Mouse (Mus musculus): ENCODE data around the gene Traf4. TPM values are rescaled to one million over a fixed set of nuclear protein-coding genes. Genes with fewer than 3 reads are reported as not detected.
A peak's percentile ranks its signal among the peaks of the same experiment; 100 is the strongest.

Gene Traf4
- total RNA-seq, 2 experiments from 2014 or later: 10.5 to 12.5 TPM

GRCm38 (mm10) chr11:78171328-78171727, 5.9 kb upstream of the Traf4 start:
- DNase-seq (ENCODE audit: low spot score in 2 of 2): no peak
- intact Hi-C loops (cut with DNase I): no loop called here

- DNase-seq (ENCODE audit: low spot score in 2 of 2): no peak
- intact Hi-C loops (cut with DNase I): no loop called here
These were observed 4.9 kb upstream of the Traf4 start for GRCm38 (mm10) chr11:78170306-78170705.

- DNase-seq (ENCODE audit: low spot score in 2 of 2): no peak
- intact Hi-C loops (cut with DNase I): no loop called here
These were observed 3.4 kb upstream of the Traf4 start for GRCm38 (mm10) chr11:78168541-78169468.

- no peak for DNase-seq (ENCODE audit: low spot score in 2 of 2)
- intact Hi-C loops (cut with DNase I): no loop called here
These were observed 2.0 kb upstream of the Traf4 start for GRCm38 (mm10) chr11:78167257-78167959.

- no peak for DNase-seq (ENCODE audit: low spot score in 2 of 2)
- intact Hi-C loops (cut with DNase I): no loop called here
These were observed 1.3 kb upstream of the Traf4 start for GRCm38 (mm10) chr11:78166640-78167039.

GRCm38 (mm10) chr11:78166161-78166560, 772 bp upstream of the Traf4 start:
- intact Hi-C loops (cut with DNase I): no loop called here
- no peak for DNase-seq (ENCODE audit: low spot score in 2 of 2)

GRCm38 (mm10) chr11:78165761-78166109, 346 bp upstream of the Traf4 start:
- intact Hi-C loops (cut with DNase I): no loop called here
- no peak for DNase-seq (ENCODE audit: low spot score in 2 of 2)

- intact Hi-C loops (cut with DNase I): no loop called here
- DNase-seq (ENCODE audit: low spot score in 2 of 2): no peak
These were observed 825 bp downstream of the Traf4 start for GRCm38 (mm10) chr11:78164604-78164923.

GRCm38 (mm10) chr11:78163681-78164603, 1.4 kb downstream of the Traf4 start:
- intact Hi-C loops (cut with DNase I): no loop called here

GRCm38 (mm10) chr11:78163045-78163444, 2.3 kb downstream of the Traf4 start:
- no peak for DNase-seq (ENCODE audit: low spot score in 2 of 2)
- intact Hi-C loops (cut with DNase I): no loop called here

More at GRCm38 (mm10) chr11:78163681-78164603, 1.4 kb downstream of the Traf4 start:
- DNase-seq (ENCODE audit: low spot score in 2 of 2): no peak

- intact Hi-C loops (cut with DNase I): no loop called here
- no peak for DNase-seq (ENCODE audit: low spot score in 2 of 2)
These were observed 2.9 kb downstream of the Traf4 start for GRCm38 (mm10) chr11:78162504-78162903.

- no peak for DNase-seq (ENCODE audit: low spot score in 2 of 2)
- intact Hi-C loops (cut with DNase I): no loop called here
These were observed 3.4 kb downstream of the Traf4 start for GRCm38 (mm10) chr11:78161968-78162367.

GRCm38 (mm10) chr11:78161169-78161568, 4.2 kb downstream of the Traf4 start:
- no peak for DNase-seq (ENCODE audit: low spot score in 2 of 2)
- intact Hi-C loops (cut with DNase I): no loop called here

GRCm38 (mm10) chr11:78160675-78161074, 4.7 kb downstream of the Traf4 start:
- DNase-seq (ENCODE audit: low spot score in 2 of 2): no peak
- intact Hi-C loops (cut with DNase I): no loop called here

- intact Hi-C loops (cut with DNase I): no loop called here
These were observed 5.2 kb downstream of the Traf4 start for GRCm38 (mm10) chr11:78160171-78160570.

GRCm38 (mm10) chr11:78159557-78159956, 5.8 kb downstream of the Traf4 start:
- intact Hi-C loops (cut with DNase I): loop anchor here (5.0 kb wide), 1 partner anchor 97 kb away; no protein-coding TSS in a partner anchor

More at GRCm38 (mm10) chr11:78160171-78160570, 5.2 kb downstream of the Traf4 start:
- no peak for DNase-seq (ENCODE audit: low spot score in 2 of 2)

GRCm38 (mm10) chr11:78159096-78159495, 6.3 kb downstream of the Traf4 start:
- intact Hi-C loops (cut with DNase I): loop anchor here (5.0 kb wide), 1 partner anchor 97 kb away; no protein-coding TSS in a partner anchor
- DNase-seq (ENCODE audit: low spot score in 2 of 2): peak in 1 of 2 experiments; percentile 65

More at GRCm38 (mm10) chr11:78159557-78159956, 5.8 kb downstream of the Traf4 start:
- no peak for DNase-seq (ENCODE audit: low spot score in 2 of 2)

GRCm38 (mm10) chr11:78156156-78156699, 9.2 kb downstream of the Traf4 start:
- intact Hi-C loops (cut with DNase I): loop anchor here (5.0 kb wide), 1 partner anchor 94 kb away; no protein-coding TSS in a partner anchor
- DNase-seq (ENCODE audit: low spot score in 2 of 2): no peak

- intact Hi-C loops (cut with DNase I): loop anchor here (5.0 kb wide), 1 partner anchor 93 kb away; no protein-coding TSS in a partner anchor
- no peak for DNase-seq (ENCODE audit: low spot score in 2 of 2)
These were observed 9.7 kb downstream of the Traf4 start for GRCm38 (mm10) chr11:78155674-78156073.
